Mouse (Mus musculus) brain, embryonic 18.5 days (tissue): ENCODE data around the gene E130218I03Rik.
"Not testable (repeated sequence)": the region's sequence is repeated elsewhere in the genome, so short reads cannot be mapped to it uniquely, and the experiment has no call there.

Experiments
- DNase-seq: peaks from one replicate; pipeline ENCODE4 v3.0.0-alpha.2; 2012; ENCODE audit warnings: low read depth, low spot score

The E130218I03Rik gene

GRCm38 (mm10) chr4:134251241-134252130 lies 8.0 kb downstream of the E130218I03Rik start:
- no peak for DNase-seq

GRCm38 (mm10) chr4:134252131-134252910 lies 8.9 kb downstream of the E130218I03Rik start:
- no peak for DNase-seq

GRCm38 (mm10) chr4:134252911-134253721 lies 9.7 kb downstream of the E130218I03Rik start:
- no peak for DNase-seq

GRCm38 (mm10) chr4:134253722-134254324 lies 10.4 kb downstream of the E130218I03Rik start, which contains the start of gene Grrp1:
Grrp1 (minus strand) TSS chr4:134254106.
- no peak for DNase-seq

GRCm38 (mm10) chr4:134254835-134255234 lies 11.4 kb downstream of the E130218I03Rik start:
- no peak for DNase-seq

- no peak for DNase-seq
Observed at GRCm38 (mm10) chr4:134255854-134256253, 12.4 kb downstream of the E130218I03Rik start.

- DNase-seq, result no peak
Observed at GRCm38 (mm10) chr4:134256407-134257197, 13.1 kb downstream of the E130218I03Rik start.

GRCm38 (mm10) chr4:134257198-134258009 lies 13.9 kb downstream of the E130218I03Rik start:
- no peak for DNase-seq

- no peak for DNase-seq
Observed at GRCm38 (mm10) chr4:134258354-134258753, 14.9 kb downstream of the E130218I03Rik start.

GRCm38 (mm10) chr4:134263191-134263590 lies 19.7 kb downstream of the E130218I03Rik start:
- no peak for DNase-seq

GRCm38 (mm10) chr4:134265860-134266585 lies 22.6 kb downstream of the E130218I03Rik start:
- DNase-seq, result no peak

- no peak for DNase-seq
Observed at GRCm38 (mm10) chr4:134268102-134268655, 24.7 kb downstream of the E130218I03Rik start.

- not testable (repeated sequence) for DNase-seq
Observed at GRCm38 (mm10) chr4:134269622-134270021, 26.2 kb downstream of the E130218I03Rik start.

GRCm38 (mm10) chr4:134271979-134272378 lies 28.5 kb downstream of the E130218I03Rik start:
- DNase-seq, result no peak

GRCm38 (mm10) chr4:134272731-134273416 lies 29.4 kb downstream of the E130218I03Rik start:
- DNase-seq, result no peak

- no peak for DNase-seq
Observed at GRCm38 (mm10) chr4:134273417-134274345, 30.2 kb downstream of the E130218I03Rik start.

- no peak for DNase-seq
Observed at GRCm38 (mm10) chr4:134284942-134285341, 41.5 kb downstream of the E130218I03Rik start.
